Mouse (Mus musculus) brain, embryonic 14.5 days (tissue): ENCODE data around the gene Med12l.

Source experiments
- CTCF ChIP-seq: fragments of 200-500 bp; IDR thresholded peaks from 2 replicates; pipeline ENCODE4 v1.5.1; 2012; ENCODE audit warnings: inconsistent platforms, mild to moderate bottlenecking, moderate library complexity, borderline replicate concordance; ENCODE audit not compliant: insufficient read depth, insufficient read length; ENCODE audit errors: extremely low read depth
- POLR2A ChIP-seq: fragments of 200-500 bp; IDR thresholded peaks from 2 replicates; pipeline ENCODE4 v1.6.1; 2012; ENCODE audit warnings: mild to moderate bottlenecking, inconsistent platforms, borderline replicate concordance; ENCODE audit not compliant: poor library complexity, insufficient read depth, insufficient read length, severe bottlenecking; ENCODE audit errors: extremely low read depth

- no peak for TF ChIP-seq POLR2A
- TF ChIP-seq CTCF, result no peak
These were observed 219.8 kb downstream of the Med12l start for GRCm38 (mm10) chr3:59225411-59225810.
